Mouse (Mus musculus): ENCODE measurements at regions not wholly inside any gene's neighbourhood (a gene's known extent, or its start where the extent isn't known, plus 50 kb on each side); places are given as distances from the start of the nearest gene placed in this dataset.
A peak's percentile ranks its signal among the peaks of the same experiment; 100 is the strongest.
"Not testable (repeated sequence)": the region's sequence is repeated elsewhere in the genome, so short reads cannot be mapped to it uniquely, and the experiment has no call there.

GRCm38 (mm10) chr8:20285523-20285922 lies 77.5 kb downstream of the Gm15319 start:
- intact Hi-C loops (cut with DNase I) = not testable (repeated sequence)

GRCm38 (mm10) chr8:20284856-20285255 lies 78.2 kb downstream of the Gm15319 start:
- intact Hi-C loops (cut with DNase I); DNase-seq: not testable (repeated sequence)

More at GRCm38 (mm10) chr8:20285523-20285922, 77.5 kb downstream of the Gm15319 start:
- DNase-seq = not testable (repeated sequence)

DNA sequence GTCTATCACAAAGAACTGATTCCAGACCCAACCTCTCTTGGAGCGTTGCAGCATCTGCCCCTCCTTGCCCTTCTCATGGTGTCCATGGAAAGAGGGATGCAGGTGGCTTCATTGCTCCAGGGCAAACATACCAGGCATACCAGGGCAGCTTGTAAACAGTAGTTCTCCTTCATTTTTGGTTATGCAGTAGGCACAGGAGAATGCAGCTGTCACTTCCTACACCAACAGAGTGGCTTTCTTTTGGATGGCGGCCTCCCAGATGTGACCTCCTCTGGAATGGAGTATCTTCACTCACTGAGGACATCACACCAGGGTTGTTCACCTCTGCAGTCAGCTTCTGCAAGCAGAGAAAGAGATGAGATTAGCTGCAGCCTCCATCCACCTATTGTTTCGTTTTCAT lies 79.9 kb downstream of the Gm15319 start:
- DNase-seq; intact Hi-C loops (cut with DNase I): not testable (repeated sequence)

- intact Hi-C loops (cut with DNase I); DNase-seq: not testable (repeated sequence)
Observed at GRCm38 (mm10) chr8:20281201-20281887, 81.7 kb downstream of the Gm15319 start.

DNA sequence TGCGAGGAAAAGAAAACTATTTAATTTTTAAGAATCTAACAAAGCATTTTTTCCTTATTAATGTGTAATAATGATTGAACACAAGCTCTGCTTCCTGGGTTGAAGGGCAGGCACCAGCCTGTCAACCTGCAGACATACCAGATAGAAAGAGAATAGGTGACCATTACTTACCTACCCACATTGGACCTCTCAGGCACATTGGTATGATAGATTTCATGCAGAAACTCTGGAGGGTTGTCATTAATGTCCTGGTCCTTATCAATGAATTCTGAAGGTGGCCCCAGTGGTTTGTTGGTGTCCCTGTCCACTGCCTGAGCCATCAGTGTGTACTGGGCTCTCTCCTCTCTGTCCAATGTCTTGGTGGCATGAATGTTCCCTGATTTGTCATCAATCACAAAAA lies 85.3 kb downstream of the Gm15319 start:
- DNase-seq; intact Hi-C loops (cut with DNase I): not testable (repeated sequence)

- intact Hi-C loops (cut with DNase I); DNase-seq: not testable (repeated sequence)
Observed at GRCm38 (mm10) chr8:20276661-20277060, 86.3 kb downstream of the Gm15319 start.

DNA sequence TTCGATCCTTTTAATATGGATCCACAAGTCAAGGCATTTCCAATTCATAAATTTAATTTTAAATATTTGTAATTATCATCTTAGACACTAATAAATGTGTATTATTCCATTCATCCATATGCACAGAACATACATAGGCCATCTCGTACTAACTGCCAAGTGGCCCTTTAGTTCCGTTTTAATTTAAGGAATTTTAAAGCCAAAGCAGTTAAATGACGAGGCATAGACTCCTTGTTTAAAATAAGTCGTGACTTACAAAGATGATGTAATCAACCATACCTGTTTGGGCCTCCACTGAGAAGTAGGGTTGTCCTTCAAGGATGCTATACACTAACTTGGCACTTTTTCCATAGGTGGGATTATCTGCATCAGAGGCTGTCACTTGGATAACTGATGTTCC lies 89.2 kb downstream of the Gm15319 start:
- intact Hi-C loops (cut with DNase I); DNase-seq: not testable (repeated sequence)

DNA sequence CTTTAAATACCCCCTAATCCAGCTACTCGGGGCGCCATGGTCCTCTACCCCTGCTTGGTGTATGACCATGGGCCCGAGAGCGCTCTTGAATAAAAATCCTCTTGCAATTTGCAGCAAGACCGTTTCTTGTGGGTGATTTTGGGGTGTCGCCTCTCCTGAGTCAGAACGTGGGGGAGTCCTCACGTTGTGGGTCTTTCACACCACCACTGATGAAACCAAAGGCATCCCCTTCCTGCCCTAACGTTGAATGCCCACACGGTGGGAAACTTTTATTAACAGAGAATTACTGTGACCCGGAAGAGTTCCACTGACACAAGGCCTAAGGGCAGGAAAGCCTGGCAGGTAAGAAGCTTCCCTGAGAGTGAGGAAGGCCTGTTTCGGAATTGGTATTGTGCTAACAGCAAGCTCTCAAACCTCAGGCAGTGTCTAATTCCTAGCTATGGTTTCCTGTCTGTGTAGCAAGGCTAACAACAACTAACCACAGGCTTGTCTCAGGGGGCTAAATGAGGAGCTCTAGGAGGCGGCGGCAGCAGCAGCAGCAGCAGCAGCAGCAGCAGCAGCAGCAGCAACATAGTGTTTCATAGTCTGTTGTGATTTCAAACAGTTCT lies 95.4 kb downstream of the Gm15319 start:
- intact Hi-C loops (cut with DNase I) = not testable (repeated sequence)

DNA sequence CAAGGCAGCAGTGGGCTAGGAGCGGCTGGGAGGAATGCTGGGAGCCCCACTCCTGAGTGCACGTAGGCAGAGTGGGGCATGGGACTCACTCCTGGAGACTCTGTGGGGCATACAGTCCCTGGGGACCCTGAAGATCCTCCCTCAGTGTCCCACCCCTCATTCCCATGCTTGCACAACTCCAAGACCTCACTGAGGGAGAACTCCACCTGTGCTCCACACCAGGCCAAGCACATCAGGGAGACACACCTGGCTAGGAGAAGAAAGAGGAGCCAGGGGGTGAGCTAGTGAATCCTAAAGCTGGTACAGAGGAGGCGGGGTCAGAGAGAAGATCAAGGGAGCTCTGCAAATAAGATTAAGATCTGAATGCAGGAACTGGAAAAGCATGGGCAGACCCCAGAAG lies 96.2 kb downstream of the Gm15319 start:
- DNase-seq = peak in 1 of 2 experiments; percentile 32
- intact Hi-C loops (cut with DNase I) = not testable (repeated sequence)

More for the DNA sequence above, 95.4 kb downstream of the Gm15319 start:
- not testable (repeated sequence) for DNase-seq

DNA sequence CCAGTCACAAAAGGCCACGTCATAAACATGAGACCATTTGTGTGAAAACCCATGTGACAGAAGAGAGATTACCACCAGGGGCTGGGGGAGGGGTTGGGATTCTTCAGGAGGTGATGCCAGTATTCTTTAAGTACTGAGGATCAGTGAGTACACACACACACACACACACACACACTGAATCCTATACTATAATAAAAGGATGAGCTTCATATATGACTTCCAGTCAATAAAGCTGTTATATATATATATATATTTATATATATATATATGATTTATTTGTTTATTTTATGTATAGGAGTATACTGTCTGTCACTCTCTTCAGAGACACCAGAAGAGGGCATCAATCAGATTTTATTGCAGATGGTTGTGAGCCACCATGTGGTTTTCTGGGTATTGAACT lies 98.4 kb downstream of the Gm15319 start:
- DNase-seq; intact Hi-C loops (cut with DNase I): not testable (repeated sequence)

- intact Hi-C loops (cut with DNase I); DNase-seq: not testable (repeated sequence)
Observed at GRCm38 (mm10) chr8:20264106-20264505, 98.9 kb downstream of the Gm15319 start.

DNA sequence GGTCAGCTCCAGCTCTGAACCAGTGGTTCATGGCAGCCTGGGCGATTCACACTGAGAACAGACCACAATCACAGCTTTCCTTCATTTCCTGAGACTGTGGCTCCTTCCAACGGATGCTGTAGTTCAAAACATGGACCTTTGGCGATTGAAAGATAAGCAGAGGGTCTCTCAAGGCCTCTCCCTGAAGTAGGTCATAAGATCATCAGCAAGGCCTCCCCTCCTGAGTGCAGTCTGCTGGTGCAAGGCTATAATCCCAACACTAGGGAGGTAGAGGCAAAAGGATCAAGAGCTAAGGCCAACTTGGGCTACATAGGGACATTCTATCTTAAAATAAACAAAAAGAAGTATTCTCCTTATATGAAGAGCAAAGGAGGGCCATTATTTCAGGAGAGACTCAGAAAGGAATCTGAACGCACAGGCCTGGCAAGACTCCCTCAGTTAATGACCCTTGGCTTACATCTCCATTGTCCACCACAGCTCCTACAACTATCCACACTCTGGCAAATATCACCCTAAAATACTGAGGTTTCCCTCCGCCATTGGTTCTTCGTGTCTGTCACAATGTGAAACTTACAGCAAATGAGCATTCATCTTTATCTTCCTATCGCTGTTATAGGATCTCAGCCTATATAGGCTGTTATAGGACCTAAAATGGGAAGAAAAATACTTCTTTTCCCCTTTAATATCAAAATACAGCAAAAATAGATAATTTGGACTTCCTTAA lies 100.0 kb downstream of the Gm15319 start:
- DNase-seq; intact Hi-C loops (cut with DNase I): not testable (repeated sequence)

DNA sequence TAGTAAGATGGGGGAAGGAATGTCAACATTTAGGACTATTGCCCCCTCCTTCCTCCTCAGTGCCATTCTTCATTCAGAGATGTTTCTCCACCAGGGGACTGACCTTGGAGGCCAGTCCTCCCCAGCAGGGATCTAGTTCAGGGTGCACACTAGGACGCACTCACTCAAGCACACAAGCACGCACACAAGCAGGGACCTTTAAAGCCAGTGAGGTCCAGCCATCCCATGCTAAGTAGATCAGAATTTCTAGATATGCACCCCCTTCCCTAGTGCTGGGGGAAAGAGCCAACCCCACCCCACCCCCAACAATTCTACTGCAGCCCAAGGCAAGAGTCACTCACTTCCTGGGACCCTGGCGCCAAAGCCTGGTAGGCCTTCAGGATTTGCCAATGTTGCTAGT lies 100.8 kb downstream of the Gm15319 start:
- DNase-seq; intact Hi-C loops (cut with DNase I): not testable (repeated sequence)

DNA sequence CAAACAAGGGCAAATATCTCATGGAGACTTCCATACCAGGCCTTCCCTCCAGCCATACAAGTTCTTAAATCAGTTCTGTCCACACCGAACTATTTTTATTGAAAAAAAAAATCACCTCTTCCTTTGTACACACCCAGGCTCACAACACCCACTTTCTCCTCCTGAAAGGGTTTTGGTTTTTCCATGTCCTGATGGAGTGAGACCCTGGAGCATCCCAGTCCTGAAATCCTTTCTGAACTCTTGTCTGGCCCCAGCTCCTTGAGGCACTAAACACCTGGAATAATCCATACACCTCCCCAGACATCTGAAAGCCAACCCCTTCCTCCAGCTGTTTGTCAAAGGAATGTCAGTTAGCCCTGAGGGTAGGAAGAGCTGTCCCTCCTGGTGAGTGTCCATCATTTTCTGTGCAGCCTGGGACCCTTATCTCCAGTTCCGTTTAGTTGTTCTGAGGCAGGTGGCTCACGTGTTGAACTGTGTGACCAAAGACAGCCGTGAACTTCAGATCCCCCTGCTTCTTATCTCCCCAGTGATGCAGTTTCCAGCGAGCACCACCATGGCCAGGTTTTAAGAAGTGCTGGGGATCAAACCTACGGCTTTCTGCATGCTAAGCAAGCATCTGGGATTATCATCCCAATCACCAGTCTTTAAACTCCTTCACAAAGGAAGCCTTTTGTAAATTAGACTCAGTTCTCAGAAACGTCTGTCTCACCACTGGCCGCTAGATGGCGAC lies 101.4 kb downstream of the Gm15319 start:
- DNase-seq; intact Hi-C loops (cut with DNase I): not testable (repeated sequence)

DNA sequence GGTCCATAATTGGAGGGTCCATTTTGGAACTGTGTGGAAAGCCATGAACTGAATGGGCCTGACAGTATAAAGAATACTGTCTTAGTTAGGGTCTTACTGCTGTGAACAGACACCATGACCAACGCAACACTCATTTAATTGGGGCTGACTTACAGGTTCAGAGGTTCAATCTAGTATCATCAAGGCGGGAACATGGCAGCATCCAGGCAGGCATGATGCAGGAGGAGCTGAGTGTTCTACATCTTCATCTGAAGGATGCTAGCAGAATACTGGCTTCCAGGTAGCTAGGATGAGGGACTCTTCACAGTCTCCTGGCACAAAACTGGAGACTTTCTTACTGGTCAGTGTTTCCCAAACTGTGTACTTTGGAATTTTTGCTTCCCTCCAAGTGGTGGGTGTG lies 102.0 kb downstream of the Gm15319 start:
- DNase-seq; intact Hi-C loops (cut with DNase I): not testable (repeated sequence)

DNA sequence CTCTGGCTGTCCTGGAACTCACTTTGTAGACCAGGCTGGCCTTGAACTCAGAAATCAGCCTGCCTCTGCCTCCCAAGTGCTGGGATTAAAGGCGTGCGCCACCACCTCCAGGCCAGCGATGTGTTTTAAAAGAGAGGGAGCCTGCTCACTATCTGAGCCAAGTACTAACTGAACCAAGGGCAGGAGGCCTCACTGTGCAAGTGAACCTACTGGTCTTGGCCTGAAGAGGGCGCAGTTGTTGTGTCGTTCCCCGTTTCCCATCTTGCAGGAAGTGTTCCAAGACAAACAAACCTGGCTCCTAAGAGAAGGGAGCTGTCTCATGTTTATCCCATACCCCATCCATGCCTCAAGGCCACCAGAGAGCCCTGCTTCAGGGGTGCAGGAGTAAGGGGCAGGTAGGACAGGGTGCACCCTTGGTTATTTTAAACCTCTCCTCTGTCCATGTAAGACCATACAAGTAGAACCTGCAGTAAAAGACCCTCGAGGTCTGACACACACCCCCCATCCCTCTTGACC lies 102.8 kb downstream of the Gm15319 start:
- intact Hi-C loops (cut with DNase I); DNase-seq: not testable (repeated sequence)

DNA sequence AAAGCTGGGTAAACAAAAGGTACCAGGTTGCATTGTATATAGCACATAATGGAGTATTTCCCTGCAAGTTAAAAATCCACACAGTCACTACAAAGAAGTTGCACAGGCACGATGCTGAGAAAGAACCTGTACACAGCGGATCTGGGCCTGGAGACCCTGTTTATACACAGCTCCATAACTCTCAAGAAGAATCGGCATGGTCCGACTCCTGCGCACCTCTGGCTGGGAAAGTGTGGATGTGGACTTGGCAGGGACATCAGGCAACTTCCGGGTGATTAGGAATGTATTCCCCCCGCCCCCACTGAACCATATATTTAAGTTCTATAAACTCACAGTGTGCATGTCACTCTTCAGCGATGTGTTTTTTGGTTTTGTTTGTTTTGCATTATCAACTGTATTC lies 103.3 kb downstream of the Gm15319 start:
- DNase-seq; intact Hi-C loops (cut with DNase I): not testable (repeated sequence)

Measured in heart, postnatal 14 days (tissue).